Mouse (Mus musculus): ENCODE data around the gene Ache. TPM values are rescaled to one million over a fixed set of nuclear protein-coding genes. Genes with fewer than 3 reads are reported as not detected.

The Ache gene
- total and polyA plus RNA-seq, 3 experiments = 0.13 to 0.23 TPM; not detected in 1

DNA sequence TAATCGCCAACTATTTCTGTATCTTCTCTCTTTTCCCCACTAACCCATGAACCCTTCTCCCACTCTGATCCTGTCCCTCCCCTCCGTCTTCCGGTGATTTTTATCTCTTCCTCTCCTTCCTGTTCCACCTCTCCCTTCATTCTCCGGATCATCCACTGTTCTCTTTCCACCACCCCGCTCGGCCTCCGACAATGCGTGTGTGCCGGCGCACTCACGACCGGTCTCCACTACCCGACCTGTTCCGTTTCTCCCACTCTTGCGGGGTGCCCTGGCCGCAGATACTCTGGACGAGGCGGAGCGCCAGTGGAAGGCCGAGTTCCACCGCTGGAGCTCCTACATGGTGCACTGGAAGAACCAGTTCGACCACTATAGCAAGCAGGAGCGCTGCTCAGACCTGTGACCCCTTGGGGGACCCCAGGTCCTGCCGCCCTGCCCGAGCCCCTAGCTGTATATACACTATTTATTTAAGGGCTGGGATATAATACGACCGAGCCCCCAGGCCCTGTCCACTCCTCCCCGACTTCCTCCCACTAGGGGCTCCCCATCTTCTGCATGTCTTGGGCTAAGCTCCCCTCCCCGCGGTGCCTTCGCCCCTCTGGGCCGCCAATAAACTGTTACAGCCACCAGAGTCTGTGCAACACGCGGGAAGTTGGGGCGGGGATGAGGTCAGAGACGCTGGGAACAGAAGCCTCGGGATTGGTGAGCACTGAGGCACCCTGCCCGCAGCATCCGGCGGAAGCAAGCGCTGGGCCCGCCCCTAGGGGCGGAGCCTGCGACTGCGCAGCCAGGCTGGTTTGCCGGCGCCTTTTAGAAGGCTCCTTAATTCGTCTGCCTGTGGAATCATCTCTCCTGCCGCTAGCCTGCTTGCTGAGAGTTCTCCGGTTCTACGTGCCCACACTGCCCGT, 6.8 kb downstream of the Ache start, which contains the start of gene Ufsp1 (continued):
- peak; percentile 66; the same call in 1 of the 2 replicates for TF ChIP-seq MXI1 (IDR thresholded peaks at IDR 0.05; ENCODE audit: low read depth, low read length)
- TF ChIP-seq MEF2A (IDR thresholded peaks at IDR 0.05; ENCODE audit: borderline replicate concordance, low read depth, low read length) = no peak
- TF ChIP-seq UBTF (IDR thresholded peaks at IDR 0.05; ENCODE audit: low read depth, low read length) = no peak
- TF ChIP-seq USF2 (conservative IDR thresholded peaks at IDR 0.05; ENCODE audit: low read depth, low read length) = no peak
- TF ChIP-seq KAT2A (IDR thresholded peaks at IDR 0.05; ENCODE audit: insufficient replicate concordance, low read length) = peak; percentile 60; the same call in 1 of the 2 replicates
- no peak; the same call in 1 of the 2 replicates for TF ChIP-seq SIN3A (IDR thresholded peaks at IDR 0.05; ENCODE audit: low read length)
- no peak for TF ChIP-seq MYC (IDR thresholded peaks at IDR 0.05; ENCODE audit: low read depth, low read length)
- peak; percentile 66; the same call in 1 of the 2 replicates for TF ChIP-seq ELF1 (IDR thresholded peaks at IDR 0.05; ENCODE audit: low read depth, low read length)
- TF ChIP-seq MAX (IDR thresholded peaks at IDR 0.05; ENCODE audit: low read length) = peak; percentile 69; the same call in 1 of the 2 replicates
- no peak for TF ChIP-seq E2F4 (IDR thresholded peaks at IDR 0.05; ENCODE audit: insufficient replicate concordance, low read depth, low read length)
- no peak for TF ChIP-seq IRF4 (IDR thresholded peaks at IDR 0.05; ENCODE audit: low read depth, low read length)
- no peak for TF ChIP-seq ZC3H11A (IDR thresholded peaks at IDR 0.05; ENCODE audit: low read depth, low read length)
- TF ChIP-seq PAX5 (IDR thresholded peaks at IDR 0.05; ENCODE audit: low read length) = no peak
- TF ChIP-seq TBP (conservative IDR thresholded peaks at IDR 0.05; ENCODE audit: low read depth, low read length) = peak; percentile 66; the same call in 1 of the 2 replicates
- peak; percentile 2; the same call in 1 of the 2 replicates for TF ChIP-seq ZNF384 (IDR thresholded peaks at IDR 0.05; ENCODE audit: low read depth, low read length)
- TF ChIP-seq JUN (IDR thresholded peaks at IDR 0.05; ENCODE audit: insufficient read depth, low read depth, low read length) = peak; percentile 9; the same call in 1 of the 2 replicates
- no peak for TF ChIP-seq USF1 (IDR thresholded peaks at IDR 0.05; ENCODE audit: low read depth, low read length)

DNA sequence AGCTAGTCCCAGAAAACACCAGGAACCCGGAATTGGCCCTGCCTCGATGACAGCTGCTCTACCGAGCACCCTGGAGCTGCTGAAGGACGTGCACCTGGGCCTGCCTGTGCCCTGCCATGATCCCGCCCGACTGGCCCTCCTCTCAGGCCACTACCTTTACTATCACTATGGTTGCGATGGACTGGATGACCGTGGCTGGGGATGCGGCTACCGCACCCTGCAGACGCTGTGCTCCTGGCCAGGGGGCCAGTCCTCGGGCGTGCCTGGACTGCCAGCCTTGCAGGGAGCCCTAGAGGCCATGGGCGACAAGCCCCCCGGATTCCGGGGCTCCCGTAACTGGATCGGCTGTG, 7.4 kb downstream of the Ache start:
- Histone ChIP-seq H3K27ac (ENCODE audit: insufficient read depth, low read depth) (peak overlapping the region; percentile 58), H3K4me3 (replicated peaks in 1 of 3; ENCODE audit: low read depth in 2 of 3, low read length in 2 of 3, poor library complexity in 1 of 3) (peak overlapping the region; percentile 60 to 72 (median 65)), H3K9ac (ENCODE audit: insufficient read depth, low read depth) (peak overlapping the region; percentile 68), H3K27me3 (replicated peaks) (peaks cover 7% of the 10 kb centered on the region), H3K4me2 (ENCODE audit: insufficient read depth, low read depth, poor library complexity, severe bottlenecking) (peak overlapping the region; percentile 48), H3K9me3 (replicated peaks; ENCODE audit: low read length) (no peaks in the 10 kb centered on the region), H3K4me1 (ENCODE audit: control insufficient read depth in 1 of 2, insufficient read depth in 2 of 2) (peaks cover 11 to 31% of the 10 kb centered on the region in 2 experiments; a peak in 3 of 4 replicates), H3K36me3 (replicated peaks in 1 of 2; ENCODE audit: control insufficient read depth in 1 of 2, insufficient read depth in 1 of 2, low read length in 1 of 2) (peaks cover 49 to 51% of the 10 kb centered on the region in 2 experiments), H3K79me2 (replicated peaks; ENCODE audit: control insufficient read depth, extremely low read depth, insufficient read depth, poor library complexity, severe bottlenecking) (no peaks in the 10 kb centered on the region)
- in situ Hi-C loops (cut with MboI; ENCODE audit: low pct_ligation_motif_present, low pct_unique_long_range_greater_than_20kb, low sequenced_read_pairs) = no loop called here
- DNase-seq (ENCODE audit: extremely low read depth) = no peak
- dilution Hi-C loops (cut with MboI; ENCODE audit: extremely low pct_ligation_motif_present, extremely low pct_unique_long_range_greater_than_20kb, low sequenced_read_pairs) = no loop called here
- TF ChIP-seq GABPA (IDR thresholded peaks at IDR 0.05; ENCODE audit: insufficient replicate concordance, low read depth, low read length) (no peak), NRF1 (IDR thresholded peaks at IDR 0.05; ENCODE audit: low read depth, low read length) (no peak)

Data from CH12.LX (cell line).